Mouse (Mus musculus): ENCODE measurements at regions not wholly inside any gene's neighbourhood (a gene's known extent, or its start where the extent isn't known, plus 50 kb on each side); places are given as distances from the start of the nearest gene placed in this dataset.

GRCm38 (mm10) chr13:116017886-116018285 lies 291.6 kb downstream of the Isl1 start:
- peak; percentile 72 for DNase-seq (ENCODE audit: low spot score)

- DNase-seq (ENCODE audit: low spot score) = peak; percentile 34
Observed at GRCm38 (mm10) chr13:116003733-116004132, 305.8 kb downstream of the Isl1 start.

DNA sequence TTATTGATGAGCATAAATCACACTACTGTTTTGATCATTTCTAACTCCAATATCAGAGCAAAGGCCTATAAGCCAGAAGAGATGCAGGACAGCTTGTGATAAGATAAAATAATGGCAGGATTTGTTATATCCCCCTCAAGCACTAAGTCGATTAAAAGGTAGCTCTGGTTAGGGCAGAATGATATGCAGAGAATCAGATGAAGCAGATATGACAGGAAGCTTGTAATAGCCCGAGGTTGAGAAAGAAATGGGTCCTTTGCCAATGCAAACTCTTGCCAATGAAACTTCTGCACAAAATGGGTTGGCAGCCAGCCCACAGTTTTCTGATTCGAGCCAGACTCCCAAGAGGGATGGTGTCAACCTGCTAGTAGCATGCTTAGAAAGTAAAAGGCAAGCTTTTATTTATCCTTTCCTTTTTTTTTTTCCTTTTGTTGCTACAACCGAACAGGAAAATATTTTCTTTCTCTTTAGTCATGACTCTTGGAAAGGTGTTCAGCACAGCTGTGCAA lies 307.0 kb downstream of the Isl1 start:
- peak; percentile 81 for DNase-seq (ENCODE audit: low spot score)

DNA sequence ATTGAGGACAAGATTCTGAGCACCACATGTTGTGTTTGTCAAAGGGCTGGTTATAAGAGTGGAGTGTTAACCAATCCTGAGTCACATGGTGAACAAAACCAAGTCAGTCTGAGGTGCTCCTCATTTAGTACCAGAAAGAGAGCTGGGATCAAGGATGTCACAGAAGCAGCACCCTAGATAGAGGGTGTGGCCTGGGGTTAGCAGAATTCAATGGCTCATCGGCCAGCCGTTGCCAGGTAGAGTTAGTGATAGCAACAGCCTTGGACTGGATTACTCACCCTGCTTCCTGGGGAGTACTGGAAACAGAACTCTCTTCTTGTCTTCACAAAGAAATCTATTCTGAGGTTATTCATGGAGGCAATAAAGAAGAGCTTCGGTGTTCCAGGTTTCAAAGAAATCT lies 318.9 kb downstream of the Isl1 start:
- no peak for DNase-seq (ENCODE audit: low spot score)

DNA sequence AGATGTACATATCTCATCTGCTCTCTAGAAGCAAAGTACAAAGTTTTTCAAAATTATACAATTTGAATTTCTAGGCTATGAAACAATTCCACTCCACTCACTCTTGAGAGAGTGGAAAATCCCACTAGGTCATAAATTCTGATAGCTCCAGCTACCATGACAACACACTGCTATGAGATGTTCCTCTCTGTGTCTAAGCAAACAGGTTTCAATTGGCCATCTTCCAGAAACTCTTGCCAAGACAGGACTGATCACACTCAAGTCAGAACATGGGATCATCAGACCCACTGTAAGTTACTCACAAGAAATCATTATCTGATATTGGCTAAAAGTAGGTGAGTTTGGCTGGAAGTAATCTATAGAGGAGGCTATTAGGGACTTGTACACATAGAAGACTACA lies 320.4 kb downstream of the Isl1 start:
- peak; percentile 58 for DNase-seq (ENCODE audit: low spot score)

DNA sequence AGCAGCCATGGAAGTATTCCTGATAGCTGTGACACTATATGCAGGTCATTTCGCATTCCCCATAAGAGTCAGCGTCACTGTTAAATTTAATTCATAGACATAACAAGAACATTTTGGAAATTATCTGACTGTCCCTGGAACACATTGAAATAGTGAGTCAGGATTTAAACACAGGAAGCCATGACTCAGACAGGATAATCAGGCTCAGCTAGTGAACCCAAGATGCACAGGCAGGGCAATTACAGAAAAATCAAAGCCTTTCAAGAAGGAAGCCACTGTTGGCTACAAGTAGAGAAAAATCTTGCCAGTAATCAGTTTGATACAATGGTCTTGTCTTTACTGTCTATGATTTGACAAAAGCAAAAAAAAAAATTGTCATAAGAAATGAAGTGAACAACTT lies 323.2 kb downstream of the Isl1 start:
- DNase-seq (ENCODE audit: low spot score) = peak; percentile 13

GRCm38 (mm10) chr13:115985715-115986114 lies 323.8 kb downstream of the Isl1 start:
- DNase-seq (ENCODE audit: low spot score) = no peak

GRCm38 (mm10) chr13:115977890-115978203 lies 331.6 kb downstream of the Isl1 start:
- DNase-seq (ENCODE audit: low spot score) = no peak

DNA sequence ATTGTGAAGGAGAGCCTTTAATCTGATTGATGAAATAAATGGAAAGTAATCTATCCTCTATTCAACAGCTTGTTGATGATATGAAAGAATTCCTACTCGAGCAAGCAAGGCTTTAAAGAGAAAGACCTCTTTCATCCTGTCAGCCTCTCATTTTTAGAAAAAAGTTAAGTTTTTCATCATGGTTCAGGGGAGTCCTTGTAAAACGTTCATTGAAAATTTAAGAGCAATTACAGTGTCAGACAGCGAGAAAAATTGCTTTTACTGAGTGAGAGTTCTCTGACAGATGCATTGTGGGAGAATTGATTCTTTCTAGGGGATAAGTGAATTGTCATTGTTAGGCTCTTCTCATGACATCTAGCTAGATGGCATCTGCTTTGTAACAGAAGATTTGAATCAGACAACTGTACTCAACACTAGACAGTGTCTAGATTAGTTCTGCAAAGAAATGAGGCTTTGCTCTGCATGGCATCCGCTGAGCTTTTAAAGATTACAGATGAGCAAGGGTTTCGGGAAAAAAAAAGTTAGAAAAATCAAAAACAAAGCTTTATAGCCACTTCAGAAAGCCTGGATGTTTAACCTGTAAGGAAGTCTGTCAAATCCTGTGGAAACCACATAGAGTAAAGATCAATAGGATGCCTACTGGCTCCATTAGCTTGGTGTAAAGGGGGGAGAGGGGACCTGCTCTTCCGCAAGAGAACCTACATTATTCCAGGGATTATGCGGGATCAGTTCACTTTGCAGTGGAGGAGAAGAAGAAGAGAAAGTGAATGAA lies 332.2 kb downstream of the Isl1 start:
- DNase-seq (ENCODE audit: low spot score) = no peak

Measured in MN1 (cell line).